Mouse (Mus musculus) liver, embryonic 14.5 days (tissue): ENCODE data around the gene Asb15. TPM values are rescaled to one million over a fixed set of nuclear protein-coding genes. Genes with fewer than 3 reads are reported as not detected.

Experiments
- ATAC-seq: fragments of 200-750 bp; cut with Nextera tagmentation; 2 replicates; pipeline ENCODE4 v1.8.0; 2017; ENCODE audit warnings: moderate number of reproducible peaks, mild to moderate bottlenecking, moderate library complexity; ENCODE audit not compliant: insufficient read depth
- DNase-seq, 3 experiments: peaks; one replicate each; pipeline ENCODE4 v3.0.0-alpha.2; 2012 to 2013; ENCODE audit warnings: low read depth in 3 of 3, low spot score in 3 of 3
- H3K27ac ChIP-seq: fragments of 300-500 bp; sonication (generic); 2 replicates; pipeline ENCODE4 v1.5.1; 2014; ENCODE audit warnings: moderate library complexity, mild to moderate bottlenecking, control low read depth, inconsistent platforms
- H3K27me3 ChIP-seq: fragments of 300-500 bp; sonication (generic); 2 replicates; pipeline ENCODE4 v1.6.1; 2014; ENCODE audit warnings: mild to moderate bottlenecking, low read length, moderate library complexity; ENCODE audit not compliant: control insufficient read depth, insufficient read depth
- H3K36me3 ChIP-seq: fragments of 300-500 bp; sonication (generic); replicated peaks from 2 replicates; pipeline ENCODE4 v1.6.1; 2014; ENCODE audit warnings: low read depth; ENCODE audit not compliant: control insufficient read depth, insufficient read depth
- H3K4me1 ChIP-seq, 2 experiments: fragments of 200-500 bp in 1 of 2; fragments of 300-500 bp in 1 of 2; sonication (generic) in 1 of 2; replicated peaks; 2 replicates each; pipeline ENCODE4 v1.6.1; 2012 to 2014; ENCODE audit warnings: antibody characterized with exemption in 1 of 2, inconsistent platforms in 1 of 2, low read length in 1 of 2; ENCODE audit not compliant: control insufficient read depth in 2 of 2, insufficient read depth in 2 of 2
- H3K4me2 ChIP-seq: fragments of 300-500 bp; sonication (generic); 2 replicates; pipeline ENCODE4 v1.6.1; 2014; ENCODE audit warnings: low read depth, mild to moderate bottlenecking, control low read depth, moderate library complexity
- H3K4me3 ChIP-seq, 2 experiments: fragments of 200-500 bp in 1 of 2; fragments of 300-500 bp in 1 of 2; sonication (generic) in 1 of 2; 2 replicates each; pipeline ENCODE4 v1.5.1; 2012 to 2014; ENCODE audit warnings: low read depth in 2 of 2, low read length in 2 of 2, mild to moderate bottlenecking in 2 of 2, control low read depth in 1 of 2, inconsistent platforms in 1 of 2, moderate library complexity in 1 of 2; ENCODE audit not compliant: insufficient read depth in 1 of 2
- H3K9ac ChIP-seq: fragments of 300-500 bp; sonication (generic); replicated peaks from 2 replicates; pipeline ENCODE4 v1.6.1; 2014; ENCODE audit warnings: mild to moderate bottlenecking, control low read depth, moderate library complexity
- H3K9me3 ChIP-seq: fragments of 300-500 bp; sonication (generic); 2 replicates; pipeline ENCODE4 v1.6.1; 2016; ENCODE audit warnings: low read length, mixed read lengths; ENCODE audit not compliant: control insufficient read depth
- CTCF ChIP-seq: IDR thresholded peaks from 2 replicates; pipeline ENCODE4 v1.5.1; 2016; ENCODE audit warnings: antibody characterized with exemption, low read depth, control low read depth
- EP300 ChIP-seq: IDR thresholded peaks from 2 replicates; pipeline ENCODE4 v1.6.1; 2016; ENCODE audit warnings: antibody characterized with exemption, low read depth
- WGBS: fragments of 180-500 bp; shearing (Covaris S2); extraction: QIAGEN DNeasy Blood & Tissue Kit; methylation state at CpG from one replicate; pipeline ENCODE4 v1.1.7; 2014; ENCODE audit not compliant: insufficient replicate concordance; 5-methylcytosine and 5-hydroxymethylcytosine counted together
- polyA plus RNA-seq, 2 experiments: library from polyadenylated mRNA; depleted of rRNA in 1 of 2; stranded (reverse) in 1 of 2; unstranded in 1 of 2; fragments of >200 nt; fragmentation: Nextera tagmentation in 1 of 2; extraction: Ambion mirVana in 1 of 2; gene quantifications; 2 replicates each; pipeline versions ENCODE4 v1.2.1 to v1.2.3; 2012 to 2014

Asb15 gene
- polyA plus RNA-seq, 2 experiments = 0.01 TPM; not detected in 1

DNA sequence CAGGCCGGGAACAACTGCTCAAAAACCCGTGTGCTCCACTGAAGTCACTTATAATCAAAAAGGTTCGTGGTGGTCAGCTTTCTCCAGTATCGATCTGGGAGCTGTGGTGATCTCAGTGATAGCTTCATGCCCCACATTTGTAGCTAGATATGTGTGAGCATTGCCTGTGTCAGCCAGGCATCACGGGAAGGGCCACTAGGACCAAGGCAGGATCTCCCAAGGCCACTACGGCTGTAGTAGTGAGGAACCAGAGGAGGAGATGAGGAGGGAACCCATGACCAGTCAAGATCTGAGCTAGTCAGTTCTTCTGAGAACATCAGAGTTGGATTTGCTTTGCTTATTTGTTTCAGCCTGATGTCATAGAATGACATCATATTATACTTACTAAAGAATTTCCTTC lies 71.2 kb downstream of the Asb15 start:
- Histone ChIP-seq H3K9me3 (no peaks in the 10 kb centered on the region), H3K27me3 (no peaks in the 10 kb centered on the region), H3K9ac (no peak overlapping the region), H3K4me2 (no peak overlapping the region), H3K36me3 (no peaks in the 10 kb centered on the region), H3K4me3 (no peak overlapping the region), H3K4me1 (peaks cover 0 to 9% of the 10 kb centered on the region in 2 experiments; a peak in 1 of 4 replicates), H3K27ac (no peak overlapping the region)
- DNase-seq (no peak), ATAC-seq (no peak)
- TF ChIP-seq CTCF = no peak
- TF ChIP-seq EP300 = no peak
- 65% methylated on average over 6 of the region's 6 CpGs for WGBS

DNA sequence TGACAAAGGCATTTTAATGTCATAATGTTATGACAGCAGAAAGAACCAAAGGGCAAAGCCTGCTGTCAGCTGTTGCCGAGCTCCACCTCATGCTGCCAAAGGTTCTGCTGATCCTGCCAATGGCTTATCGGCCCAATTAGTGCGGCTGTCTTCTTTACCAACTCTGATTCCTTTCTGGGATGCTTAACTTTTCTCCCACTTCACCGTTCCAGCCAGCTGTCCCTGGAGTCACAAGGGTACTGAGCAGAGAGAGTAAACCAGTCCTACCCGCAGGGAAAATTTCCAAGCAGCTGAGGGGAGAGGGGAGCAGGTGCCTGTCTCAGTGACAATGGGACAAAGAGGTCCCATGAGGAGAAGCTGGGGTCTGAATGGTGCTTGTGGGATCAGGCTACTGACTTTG lies 71.7 kb downstream of the Asb15 start:
- Histone ChIP-seq H3K4me2 (no peak overlapping the region), H3K27ac (no peak overlapping the region), H3K4me3 (no peak overlapping the region), H3K36me3 (no peaks in the 10 kb centered on the region), H3K9me3 (no peaks in the 10 kb centered on the region), H3K27me3 (no peaks in the 10 kb centered on the region), H3K4me1 (peaks cover 0 to 9% of the 10 kb centered on the region in 2 experiments; a peak in 1 of 4 replicates), H3K9ac (no peak overlapping the region)
- TF ChIP-seq EP300 (no peak), CTCF (no peak)
- ATAC-seq (no peak), DNase-seq (no peak)
- 70% methylated on average over 5 of the region's 5 CpGs for WGBS

DNA sequence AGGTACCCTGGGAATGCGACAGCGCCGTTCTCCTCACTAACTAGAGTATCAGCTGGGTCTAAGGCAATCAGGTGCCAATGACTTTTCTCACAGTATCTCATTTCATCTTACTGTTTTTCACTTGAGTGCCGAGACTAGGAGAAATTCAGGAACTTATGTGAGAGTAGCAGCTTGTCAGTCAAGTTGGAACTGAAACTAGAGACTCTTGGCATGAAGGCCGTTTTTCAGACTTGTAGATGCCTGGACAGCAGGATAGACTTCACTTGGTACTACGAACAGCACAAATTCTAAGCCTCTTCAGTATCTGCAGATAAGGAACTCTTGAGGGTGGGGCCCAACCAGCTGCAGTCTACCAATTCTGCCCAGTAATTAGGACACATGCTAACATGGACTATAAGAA lies 72.2 kb downstream of the Asb15 start:
- ATAC-seq = no peak
- no peaks in the 10 kb centered on the region for H3K9me3 ChIP-seq
- H3K9ac ChIP-seq = no peak overlapping the region

DNA sequence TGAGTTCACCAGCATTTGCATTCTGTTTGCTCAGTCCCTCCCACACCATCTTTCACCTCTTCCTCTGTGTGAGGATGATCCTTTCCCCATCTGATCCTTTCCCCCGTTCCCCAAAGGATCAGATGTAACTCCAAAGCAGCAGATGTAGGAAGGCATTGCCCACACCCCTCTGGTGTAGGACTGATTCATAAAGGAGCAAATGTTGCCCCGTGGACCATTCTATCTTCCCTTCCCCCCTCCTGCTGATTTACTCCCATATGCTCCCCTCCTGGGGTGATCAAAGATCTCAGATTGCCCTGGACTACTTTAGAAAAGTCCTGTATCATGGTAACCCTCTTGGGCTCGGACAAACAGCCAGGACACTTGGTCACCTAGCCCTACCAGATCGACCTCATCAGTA lies 72.8 kb downstream of the Asb15 start:
- Histone ChIP-seq H3K36me3 (no peaks in the 10 kb centered on the region), H3K4me3 (no peak overlapping the region), H3K4me2 (no peak overlapping the region), H3K27ac (no peak overlapping the region), H3K9me3 (no peaks in the 10 kb centered on the region), H3K4me1 (peaks cover 0 to 9% of the 10 kb centered on the region in 2 experiments; a peak in 1 of 4 replicates), H3K27me3 (no peaks in the 10 kb centered on the region), H3K9ac (no peak overlapping the region)
- ATAC-seq (no peak), DNase-seq (no peak)
- TF ChIP-seq EP300 (no peak), CTCF (no peak)
- 47% methylated on average over 4 of the region's 4 CpGs for WGBS

More for the DNA sequence above, 72.2 kb downstream of the Asb15 start:
- H3K4me3 ChIP-seq = no peak overlapping the region
- H3K27me3 ChIP-seq = no peaks in the 10 kb centered on the region
- no peak overlapping the region for H3K4me2 ChIP-seq
- DNase-seq = no peak
- H3K27ac ChIP-seq = no peak overlapping the region
- 54% methylated on average over 6 of the region's 6 CpGs for WGBS
- H3K36me3 ChIP-seq = no peaks in the 10 kb centered on the region
- TF ChIP-seq CTCF = no peak
- TF ChIP-seq EP300 = no peak
- peaks cover 0 to 9% of the 10 kb centered on the region in 2 experiments; a peak in 1 of 4 replicates for H3K4me1 ChIP-seq

DNA sequence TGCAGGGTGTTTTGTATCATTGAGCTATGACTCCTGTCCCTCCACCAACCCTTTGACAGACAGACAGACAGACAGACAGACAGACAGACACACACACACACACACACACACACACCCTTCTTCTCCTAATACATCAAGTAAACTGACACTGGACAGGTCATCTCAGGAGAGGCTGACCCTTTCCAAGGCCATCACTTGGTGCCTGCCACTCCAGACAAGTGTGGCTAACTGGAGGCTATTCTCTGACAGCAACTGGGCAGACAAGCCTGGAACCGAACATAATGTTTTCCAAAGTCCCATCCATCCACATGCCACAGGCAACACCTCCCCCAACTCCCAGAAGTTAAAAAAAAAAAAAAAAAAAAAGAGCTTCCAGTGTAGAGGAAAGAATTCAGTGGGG lies 73.7 kb downstream of the Asb15 start:
- DNase-seq (no peak), ATAC-seq (no peak)
- no peaks in the 10 kb centered on the region for H3K27me3 ChIP-seq
- no peaks in the 10 kb centered on the region for H3K9me3 ChIP-seq
- no peaks in the 10 kb centered on the region for H3K36me3 ChIP-seq
- TF ChIP-seq CTCF = no peak
- TF ChIP-seq EP300 = no peak
- H3K4me1 ChIP-seq = peaks cover 0 to 9% of the 10 kb centered on the region in 2 experiments; a peak in 1 of 4 replicates
- H3K4me2 ChIP-seq = no peak overlapping the region
- no peak overlapping the region for H3K9ac ChIP-seq
- 35% methylated on average over 1 of the region's 1 CpGs for WGBS
- H3K4me3 ChIP-seq = no peak overlapping the region
- H3K27ac ChIP-seq = no peak overlapping the region
